Mouse (Mus musculus): Measurements from ENCODE around the gene Itga9. TPM values are rescaled to one million over a fixed set of nuclear protein-coding genes. Genes with fewer than 3 reads are reported as not detected.

Gene Itga9
- total RNA-seq, 2 experiments from 2014 or later = 6.1 to 11.2 TPM

GRCm38 (mm10) chr9:118763646-118764045 lies 157.2 kb downstream of the Itga9 start:
- no peak for DNase-seq (ENCODE audit: low spot score in 2 of 2)

GRCm38 (mm10) chr9:118765059-118765458 lies 158.6 kb downstream of the Itga9 start:
- no peak for DNase-seq (ENCODE audit: low spot score in 2 of 2)

GRCm38 (mm10) chr9:118767008-118767407 lies 160.5 kb downstream of the Itga9 start:
- no peak for DNase-seq (ENCODE audit: low spot score in 2 of 2)

GRCm38 (mm10) chr9:118768596-118768995 lies 162.1 kb downstream of the Itga9 start:
- DNase-seq (ENCODE audit: low spot score in 2 of 2) = no peak

GRCm38 (mm10) chr9:118770366-118770765 lies 163.9 kb downstream of the Itga9 start:
- no peak for DNase-seq (ENCODE audit: low spot score in 2 of 2)

- DNase-seq (ENCODE audit: low spot score in 2 of 2) = no peak
Measured at GRCm38 (mm10) chr9:118774676-118775075, 168.2 kb downstream of the Itga9 start.

GRCm38 (mm10) chr9:118776880-118777438 lies 170.5 kb downstream of the Itga9 start:
- DNase-seq (ENCODE audit: low spot score in 2 of 2) = no peak

- no peak for DNase-seq (ENCODE audit: low spot score in 2 of 2)
Measured at GRCm38 (mm10) chr9:118778596-118778995, 172.1 kb downstream of the Itga9 start.

GRCm38 (mm10) chr9:118784621-118785020 lies 178.1 kb downstream of the Itga9 start:
- no peak for DNase-seq (ENCODE audit: low spot score in 2 of 2)

- no peak for DNase-seq (ENCODE audit: low spot score in 2 of 2)
Measured at GRCm38 (mm10) chr9:118785816-118786215, 179.3 kb downstream of the Itga9 start.

GRCm38 (mm10) chr9:118788869-118789281 lies 182.4 kb downstream of the Itga9 start:
- no peak for DNase-seq (ENCODE audit: low spot score in 2 of 2)

GRCm38 (mm10) chr9:118791231-118791630 lies 184.7 kb downstream of the Itga9 start:
- no peak for DNase-seq (ENCODE audit: low spot score in 2 of 2)

- no peak for DNase-seq (ENCODE audit: low spot score in 2 of 2)
Measured at GRCm38 (mm10) chr9:118793151-118793785, 186.8 kb downstream of the Itga9 start.

GRCm38 (mm10) chr9:118794668-118795067 lies 188.2 kb downstream of the Itga9 start:
- no peak for DNase-seq (ENCODE audit: low spot score in 2 of 2)

GRCm38 (mm10) chr9:118795304-118795703 lies 188.8 kb downstream of the Itga9 start:
- no peak for DNase-seq (ENCODE audit: low spot score in 2 of 2)

- DNase-seq (ENCODE audit: low spot score in 2 of 2) = peak; percentile 26 to 68
Measured at GRCm38 (mm10) chr9:118799105-118799504, 192.6 kb downstream of the Itga9 start.

GRCm38 (mm10) chr9:118801176-118801909 lies 194.9 kb downstream of the Itga9 start:
- no peak for DNase-seq (ENCODE audit: low spot score in 2 of 2)

GRCm38 (mm10) chr9:118801910-118802287 lies 195.4 kb downstream of the Itga9 start:
- no peak for DNase-seq (ENCODE audit: low spot score in 2 of 2)

- no peak for DNase-seq (ENCODE audit: low spot score in 2 of 2)
Measured at GRCm38 (mm10) chr9:118802380-118802779, 195.9 kb downstream of the Itga9 start.

GRCm38 (mm10) chr9:118805740-118806139 lies 199.2 kb downstream of the Itga9 start:
- no peak for DNase-seq (ENCODE audit: low spot score in 2 of 2)

- no peak for DNase-seq (ENCODE audit: low spot score in 2 of 2)
Measured at GRCm38 (mm10) chr9:118807669-118808068, 201.2 kb downstream of the Itga9 start.

- no peak for DNase-seq (ENCODE audit: low spot score in 2 of 2)
Measured at GRCm38 (mm10) chr9:118812221-118812620, 205.7 kb downstream of the Itga9 start.

Measured in layer of hippocampus, postnatal 14 days (tissue).